Mouse (Mus musculus): ENCODE data around the gene Elf2. TPM values are rescaled to one million over a fixed set of nuclear protein-coding genes. Genes with fewer than 3 reads are reported as not detected.

Gene Elf2
- polyA plus RNA-seq, 1 experiment from 2014 or later: 53.6 TPM

DNA sequence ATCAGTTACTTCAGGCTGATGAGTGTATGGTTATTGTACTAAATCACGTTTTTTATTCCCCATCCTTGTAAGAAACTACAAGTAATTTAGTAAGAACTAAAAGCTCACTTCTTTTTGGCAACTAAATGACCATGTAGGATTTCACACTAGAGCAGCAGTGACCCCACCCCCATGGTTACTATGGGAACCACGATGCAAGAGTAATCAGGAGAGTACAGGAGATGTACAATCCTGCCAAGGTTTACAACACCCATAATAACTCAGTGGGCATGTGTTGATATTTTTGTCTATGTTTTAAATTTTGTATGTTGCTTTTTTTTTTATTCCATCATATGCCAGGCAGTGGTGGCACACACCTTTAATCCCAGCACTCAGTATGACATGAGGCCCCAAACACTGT is 45.2 kb downstream of the Elf2 start:
- H3K4me3 ChIP-seq: no peak overlapping the region
- WGBS: 70% methylated on average over 2 of the region's 2 CpGs
- H3K4me2 ChIP-seq (replicated peaks): no peak overlapping the region
- no peaks in the 10 kb centered on the region for H3K27me3 ChIP-seq
- 0 out of 2 replicates have a peak, but pooled peaks cover 4% of the 10 kb centered on the region for H3K4me1 ChIP-seq
- H3K27ac ChIP-seq (replicated peaks): no peak overlapping the region
- no peak for ATAC-seq (replicated peaks)
- no peak overlapping the region for H3K9ac ChIP-seq (replicated peaks)
- peaks cover 3% of the 10 kb centered on the region; the same call in 1 of the 2 replicates for H3K36me3 ChIP-seq
- H3K9me3 ChIP-seq: no peaks in the 10 kb centered on the region

DNA sequence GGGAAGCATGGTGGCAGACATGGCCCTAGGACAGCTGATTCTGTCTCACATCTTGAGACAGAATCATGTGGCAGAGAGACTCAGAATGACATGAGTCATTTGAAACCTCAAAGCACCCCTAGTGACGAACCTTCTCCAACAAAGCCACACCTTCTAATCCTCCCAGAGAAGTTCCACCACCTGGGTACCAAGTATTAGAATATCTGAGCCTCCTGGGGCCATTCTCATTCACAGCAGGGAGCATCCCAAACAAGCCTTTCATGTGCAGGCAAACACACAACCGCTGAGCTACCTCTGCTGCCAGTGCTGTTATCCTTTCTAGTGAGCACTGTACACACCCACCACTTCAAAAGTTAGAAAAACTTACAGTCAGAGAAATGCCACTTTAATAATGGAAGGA is 46.2 kb downstream of the Elf2 start:
- H3K4me3 ChIP-seq: no peak overlapping the region
- peaks cover 7% of the 10 kb centered on the region for H3K4me1 ChIP-seq
- no peak overlapping the region for H3K4me2 ChIP-seq (replicated peaks)
- H3K9me3 ChIP-seq: no peaks in the 10 kb centered on the region
- H3K9ac ChIP-seq (replicated peaks): no peak overlapping the region
- 33% methylated on average over 2 of the region's 2 CpGs for WGBS
- no peak overlapping the region for H3K27ac ChIP-seq (replicated peaks)
- no peak for ATAC-seq (replicated peaks)
- peaks cover 3% of the 10 kb centered on the region; the same call in 1 of the 2 replicates for H3K36me3 ChIP-seq
- no peaks in the 10 kb centered on the region for H3K27me3 ChIP-seq

DNA sequence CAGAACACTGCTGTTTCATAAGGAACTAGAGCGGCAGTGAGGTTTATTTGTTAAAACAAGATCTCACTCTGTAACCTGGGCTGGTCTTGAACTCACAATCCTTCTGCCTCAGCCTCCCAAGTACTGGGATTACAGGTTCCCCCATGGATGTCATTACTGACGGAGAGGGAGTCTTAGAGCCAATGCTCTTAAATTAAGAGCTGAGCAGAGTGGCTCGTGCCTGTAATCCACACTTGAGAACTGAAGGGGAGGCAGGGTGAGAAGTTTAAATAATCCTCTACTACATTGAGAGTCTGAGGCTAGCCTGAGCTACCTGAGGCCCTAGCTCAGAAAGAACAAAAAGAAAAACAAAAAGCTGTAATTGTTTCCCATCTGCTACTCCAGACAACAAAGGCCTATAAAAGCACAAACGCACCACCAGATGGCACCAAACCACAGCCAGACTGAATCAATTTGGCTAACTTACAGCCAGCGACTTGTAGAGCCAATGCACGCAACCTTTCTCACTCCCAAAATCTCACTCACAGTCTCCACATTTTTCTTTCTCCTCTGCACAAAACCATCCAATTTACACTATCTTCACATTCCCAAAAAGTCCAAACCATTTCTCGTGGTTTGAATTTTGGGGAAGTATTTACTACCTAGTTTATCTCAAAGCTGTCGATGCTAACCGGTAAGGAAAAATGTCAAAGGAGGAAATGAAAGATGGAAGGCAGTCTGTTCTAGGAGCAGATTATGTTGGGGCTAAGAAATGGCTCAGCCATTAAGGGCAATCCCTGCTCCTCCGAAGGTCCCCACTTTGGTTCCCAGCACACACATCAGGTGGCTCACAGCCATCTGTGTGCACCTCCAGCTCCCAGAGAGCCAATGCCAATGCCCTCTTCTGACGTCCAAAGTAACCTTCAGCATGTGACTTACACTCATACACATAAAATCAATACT is 51.3 kb downstream of the Elf2 start:
- WGBS: 48% methylated on average over 11 of the region's 11 CpGs
- Histone ChIP-seq H3K36me3 (no peaks in the 10 kb centered on the region), H3K4me2 (replicated peaks) (no peak overlapping the region), H3K4me1 (peaks cover 7% of the 10 kb centered on the region), H3K4me3 (no peak overlapping the region), H3K9ac (replicated peaks) (no peak overlapping the region), H3K27me3 (no peaks in the 10 kb centered on the region), H3K27ac (replicated peaks) (peak overlapping the region; percentile 80), H3K9me3 (no peaks in the 10 kb centered on the region)
- peak; percentile 80 for ATAC-seq (replicated peaks)

DNA sequence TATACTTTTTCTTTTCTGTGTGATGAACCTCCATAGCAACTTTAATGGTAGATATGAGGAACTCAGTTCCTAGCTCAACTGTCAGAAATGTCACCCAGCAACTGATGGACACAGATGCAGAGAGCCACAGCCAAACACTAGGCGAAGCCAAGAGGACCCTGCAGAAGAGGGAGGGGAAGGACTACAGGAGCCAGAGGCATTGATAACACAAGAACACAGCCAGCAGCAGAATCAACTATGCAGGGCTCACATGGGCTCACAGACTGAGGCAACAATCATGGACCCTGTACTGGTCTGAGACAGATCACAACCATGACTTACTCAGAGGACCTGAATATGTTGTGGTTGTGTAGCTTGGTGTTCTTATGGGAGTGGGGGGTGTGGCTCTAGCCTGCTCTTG is 56.1 kb downstream of the Elf2 start:
- no peak overlapping the region for H3K4me3 ChIP-seq
- H3K9ac ChIP-seq (replicated peaks): no peak overlapping the region
- 76% methylated on average over 1 of the region's 1 CpGs for WGBS
- H3K4me2 ChIP-seq (replicated peaks): no peak overlapping the region
- H3K27ac ChIP-seq (replicated peaks): no peak overlapping the region
- peaks cover 6% of the 10 kb centered on the region for H3K4me1 ChIP-seq
- H3K27me3 ChIP-seq: no peaks in the 10 kb centered on the region
- no peak for ATAC-seq (replicated peaks)
- no peaks in the 10 kb centered on the region for H3K9me3 ChIP-seq
- H3K36me3 ChIP-seq: no peaks in the 10 kb centered on the region

DNA sequence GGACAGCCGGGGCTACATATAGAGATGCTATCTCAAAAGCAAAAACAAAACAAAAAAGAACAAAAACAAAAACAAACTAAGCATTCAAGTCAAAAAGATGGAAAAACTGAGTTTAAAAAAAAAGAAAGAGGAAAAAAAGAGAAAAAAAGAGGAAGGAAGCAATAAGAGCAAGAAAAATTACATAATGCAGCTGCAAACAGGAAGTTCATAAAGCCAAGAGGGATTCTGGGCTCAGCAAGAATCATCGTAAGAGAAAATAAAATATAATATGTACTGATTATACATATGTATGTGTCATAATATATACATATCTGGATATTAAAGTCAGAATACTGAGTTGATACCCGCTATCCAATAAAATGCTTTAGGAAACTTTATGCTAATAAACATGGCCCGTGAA is 58.7 kb downstream of the Elf2 start:
- Histone ChIP-seq H3K4me3 (no peak overlapping the region), H3K9me3 (no peaks in the 10 kb centered on the region), H3K27ac (replicated peaks) (no peak overlapping the region), H3K4me1 (peaks cover 9% of the 10 kb centered on the region), H3K36me3 (no peaks in the 10 kb centered on the region), H3K4me2 (replicated peaks) (no peak overlapping the region), H3K9ac (replicated peaks) (no peak overlapping the region), H3K27me3 (no peaks in the 10 kb centered on the region)
- WGBS: 97% methylated on average over 4 of the region's 4 CpGs
- ATAC-seq (replicated peaks): no peak

DNA sequence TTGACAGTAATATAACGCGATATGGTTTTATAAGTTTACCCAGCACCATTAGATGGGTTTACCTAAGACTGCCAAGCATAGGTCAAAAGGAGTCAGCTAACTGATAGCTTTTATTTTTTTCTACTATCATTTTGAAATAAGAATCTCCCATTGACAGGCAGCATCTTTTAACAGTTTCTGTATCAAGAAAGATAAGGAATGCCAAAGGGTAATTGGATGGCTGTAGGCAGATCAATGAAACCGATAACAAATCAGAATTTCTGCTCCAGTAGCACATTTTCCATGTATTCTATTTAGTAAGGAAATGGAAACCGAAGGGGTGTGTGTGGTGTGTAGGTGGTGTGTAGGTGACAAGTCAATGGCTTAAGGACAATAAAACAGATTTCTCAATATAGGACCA is 62.0 kb downstream of the Elf2 start:
- Histone ChIP-seq H3K9ac (replicated peaks) (no peak overlapping the region), H3K27me3 (no peaks in the 10 kb centered on the region), H3K27ac (replicated peaks) (no peak overlapping the region), H3K4me2 (replicated peaks) (no peak overlapping the region), H3K4me1 (peaks cover 20% of the 10 kb centered on the region), H3K9me3 (no peaks in the 10 kb centered on the region), H3K4me3 (no peak overlapping the region), H3K36me3 (no peaks in the 10 kb centered on the region)
- no peak for ATAC-seq (replicated peaks)
- 77% methylated on average over 4 of the region's 4 CpGs for WGBS

DNA sequence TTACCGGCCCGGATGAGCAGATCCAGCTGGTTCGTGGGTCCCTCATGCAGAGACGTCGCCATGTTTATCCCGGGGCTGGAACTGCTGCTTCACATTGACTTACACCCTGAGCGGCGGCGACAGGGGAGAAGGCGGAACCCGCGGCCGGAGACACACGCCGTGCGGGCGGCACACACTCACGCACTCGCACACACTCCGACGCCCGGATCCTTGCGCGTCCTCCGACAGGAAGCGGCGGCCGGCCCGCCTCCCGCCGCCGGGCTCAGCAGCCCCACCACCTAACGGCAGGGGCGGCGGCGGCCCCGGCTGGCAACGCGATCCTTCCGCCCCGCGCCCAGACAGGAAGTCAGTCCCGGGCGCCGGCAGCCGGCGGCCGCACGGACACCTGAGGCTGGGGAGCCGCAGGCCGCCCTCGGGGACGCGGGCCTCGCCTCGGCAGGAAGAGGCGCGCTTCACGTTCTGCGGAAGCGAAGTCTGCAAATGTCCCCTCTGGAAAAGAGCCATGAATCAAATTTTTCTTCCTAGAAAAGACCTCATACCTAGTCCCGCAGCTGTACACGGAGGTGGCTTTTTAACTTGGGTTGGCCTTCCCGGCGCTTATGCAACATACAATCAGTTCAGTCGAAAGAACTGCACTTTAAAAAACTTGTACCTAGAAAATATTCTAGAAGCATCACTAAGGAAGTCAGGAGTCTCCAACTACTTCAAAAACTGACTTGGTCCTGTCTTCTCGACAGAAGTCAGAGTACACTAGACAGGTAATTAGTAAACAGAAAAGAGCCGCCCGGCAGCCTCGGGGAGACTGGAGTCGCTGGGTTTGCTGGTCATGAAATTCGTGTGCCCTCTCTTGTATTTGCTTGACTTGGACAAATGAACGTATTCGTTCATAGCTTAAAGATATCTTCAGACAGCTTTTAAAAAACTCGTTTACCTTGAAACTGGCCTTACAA is 63.0 kb downstream of the Elf2 start:
- peak; percentile 48 for ATAC-seq (replicated peaks)
- peak overlapping the region; percentile 94 for H3K27ac ChIP-seq (replicated peaks)
- H3K4me1 ChIP-seq: peaks cover 20% of the 10 kb centered on the region
- H3K4me2 ChIP-seq (replicated peaks): peak overlapping the region; percentile 67
- H3K36me3 ChIP-seq: no peaks in the 10 kb centered on the region
- no peaks in the 10 kb centered on the region for H3K27me3 ChIP-seq
- H3K9ac ChIP-seq (replicated peaks): peak overlapping the region; percentile 86
- no peaks in the 10 kb centered on the region for H3K9me3 ChIP-seq
- H3K4me3 ChIP-seq: peak overlapping the region; percentile 98
- WGBS: under 1% methylated on average over 75 of the region's 75 CpGs

DNA sequence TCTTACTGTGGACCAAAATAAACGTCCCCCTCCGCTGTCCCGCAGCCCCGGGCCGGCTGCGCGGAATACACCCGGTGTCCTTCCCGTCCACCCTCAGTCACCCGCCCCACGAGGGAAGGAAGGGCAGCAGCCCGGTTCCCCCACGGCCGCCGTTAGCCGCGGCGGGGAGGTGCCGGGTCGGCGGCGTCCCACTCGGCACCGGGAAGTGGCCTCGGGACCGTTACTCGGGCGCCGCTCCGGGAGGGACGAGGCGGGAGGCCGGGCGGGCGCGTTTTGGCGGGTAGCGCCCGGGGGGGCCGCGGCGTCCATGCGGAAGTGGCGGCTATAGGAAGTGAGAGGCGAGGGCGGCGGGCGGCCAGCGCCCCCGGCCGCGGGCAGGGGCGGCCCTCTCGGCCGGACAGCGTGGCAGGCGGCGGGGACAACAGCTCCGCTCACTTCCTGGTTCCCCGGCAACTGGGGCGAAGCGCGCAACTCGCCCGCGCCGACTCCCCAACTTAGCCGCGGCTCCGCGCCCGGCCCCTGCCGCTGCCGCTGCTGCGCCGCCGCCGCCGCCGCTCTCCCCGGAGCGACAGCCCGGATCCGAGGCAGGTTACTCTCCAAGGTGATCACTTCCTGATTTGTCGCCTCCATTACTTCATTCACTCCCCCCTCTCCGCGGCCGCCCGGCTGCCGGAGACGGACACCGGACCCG is 63.9 kb downstream of the Elf2 start:
- Histone ChIP-seq H3K9ac (replicated peaks) (peak overlapping the region; percentile 86), H3K27ac (replicated peaks) (peak overlapping the region; percentile 94), H3K4me2 (replicated peaks) (peak overlapping the region; percentile 67), H3K27me3 (no peaks in the 10 kb centered on the region), H3K4me3 (peak overlapping the region; percentile 98), H3K9me3 (no peaks in the 10 kb centered on the region), H3K36me3 (no peaks in the 10 kb centered on the region), H3K4me1 (peaks cover 20% of the 10 kb centered on the region)
- peak; percentile 37 for ATAC-seq (replicated peaks)
- WGBS: under 1% methylated on average over 77 of the region's 93 CpGs

DNA sequence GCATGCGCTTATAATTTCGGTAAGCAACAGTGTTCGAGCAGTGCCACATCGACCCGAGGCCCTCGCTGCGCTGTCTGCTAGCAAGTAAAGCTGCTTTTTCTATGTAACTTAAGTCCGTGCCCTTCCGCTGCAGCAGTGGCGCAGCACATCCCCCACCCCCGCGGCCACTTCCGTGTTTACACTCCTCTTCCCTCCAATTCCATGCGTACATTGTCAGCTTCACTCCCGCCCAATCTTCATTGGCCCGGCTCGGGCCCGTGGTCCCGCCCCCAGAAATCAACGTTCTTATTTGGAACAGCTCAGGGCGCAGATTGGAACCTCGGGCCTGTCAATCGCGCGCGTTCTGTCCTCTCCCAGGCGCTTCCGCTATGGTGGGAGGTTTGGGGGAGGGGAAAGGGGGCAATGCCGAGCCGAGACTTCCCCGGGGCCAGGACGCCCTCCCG is 64.5 kb downstream of the Elf2 start:
- Histone ChIP-seq H3K36me3 (no peaks in the 10 kb centered on the region), H3K9ac (replicated peaks) (peak overlapping the region; percentile 86), H3K27ac (replicated peaks) (peak overlapping the region; percentile 94), H3K4me3 (peak overlapping the region; percentile 98), H3K4me2 (replicated peaks) (peak overlapping the region; percentile 67), H3K4me1 (peaks cover 20% of the 10 kb centered on the region), H3K9me3 (no peaks in the 10 kb centered on the region), H3K27me3 (no peaks in the 10 kb centered on the region)
- ATAC-seq (replicated peaks): peak; percentile 100
- WGBS: under 1% methylated on average over 33 of the region's 33 CpGs

GRCm38 (mm10) chr3:51270069-51270817 is 70.2 kb downstream of the Elf2 start:
- 80% methylated on average over 12 of the region's 12 CpGs for WGBS
- no peak for ATAC-seq (replicated peaks)
- Histone ChIP-seq H3K4me3 (no peak overlapping the region), H3K9ac (replicated peaks) (no peak overlapping the region), H3K9me3 (no peaks in the 10 kb centered on the region), H3K36me3 (peaks cover 10% of the 10 kb centered on the region), H3K27ac (replicated peaks) (no peak overlapping the region), H3K27me3 (no peaks in the 10 kb centered on the region), H3K4me1 (peaks cover 5% of the 10 kb centered on the region), H3K4me2 (replicated peaks) (no peak overlapping the region)

GRCm38 (mm10) chr3:51268434-51268833 is 72.0 kb downstream of the Elf2 start:
- H3K9me3 ChIP-seq: no peaks in the 10 kb centered on the region
- WGBS: 89% methylated on average over 12 of the region's 12 CpGs
- ATAC-seq (replicated peaks): no peak

More at GRCm38 (mm10) chr3:51268434-51268833, 72.0 kb downstream of the Elf2 start:
- Histone ChIP-seq H3K36me3 (peaks cover 26% of the 10 kb centered on the region), H3K9ac (replicated peaks) (no peak overlapping the region), H3K4me1 (no peaks in the 10 kb centered on the region), H3K4me2 (replicated peaks) (no peak overlapping the region), H3K27me3 (no peaks in the 10 kb centered on the region), H3K27ac (replicated peaks) (no peak overlapping the region), H3K4me3 (no peak overlapping the region)
